9 mouse cellular contexts compared by ENCODE assay signal in genomic region chr10:40425243-40426095, GRCm38 (mm10).
DNase-seq lines count a peak whose midpoint lies in the region; ATAC-seq and TF ChIP-seq lines count a peak whose summit lies in the region.
"Had no signal": no experiment of that assay in that cellular context is flagged by ENCODE, and none has a peak within 500 bp of the region (broad histone marks: within the 10 kb centered on the region; RNA-seq: fewer than 3 reads in every experiment).

No protein-coding gene starts in this region.

- DNase-seq in heart, adult 8-10 months (ENCODE audit: low spot score) = no peak
- DNase-seq in ES-E14 (ENCODE audit: low read depth, low spot score) = peak; percentile 56
- no peak for DNase-seq in forebrain, postnatal 0 days
- peak; percentile 88 for DNase-seq in midbrain, embryonic 11.5 days (ENCODE audit: low spot score, missing footprints)
- DNase-seq in B cell, adult 2 months = no peak
- no peak for DNase-seq in frontal cortex, postnatal 10 days (ENCODE audit: low spot score in 2 of 2)
- no peak for DNase-seq in adrenal gland, postnatal 36 days
- DNase-seq: kidney, postnatal 4 days had no signal

- H3K9ac ChIP-seq in heart, embryonic 14.5 days (ENCODE audit: low read length) = peak overlapping the region; percentile 54; the same call in 1 of the 2 replicates
- peak overlapping the region; percentile 58; the same call in 1 of the 2 replicates for H3K9ac ChIP-seq in ES-E14 (ENCODE audit: insufficient read depth, low read depth, low read length, poor library complexity, severe bottlenecking)
- H3K9ac ChIP-seq in forebrain, postnatal 0 days = no peak overlapping the region
- H3K9ac ChIP-seq in midbrain, embryonic 11.5 days (ENCODE audit: low read length) = no peak overlapping the region

- no peak overlapping the region; a peak in 1 of 4 replicates for H3K27ac ChIP-seq in heart, embryonic 14.5 days (replicated peaks in 1 of 2; ENCODE audit: control insufficient read depth in 1 of 2, insufficient read depth in 1 of 2, low read depth in 2 of 2, low read length in 2 of 2)
- no peak overlapping the region; the same call in 1 of the 2 replicates for H3K27ac ChIP-seq in ES-E14 (ENCODE audit: insufficient read depth, low read depth, low read length, poor library complexity, severe bottlenecking)
- no peak overlapping the region for H3K27ac ChIP-seq in forebrain, postnatal 0 days (ENCODE audit: low read depth, low read length)
- no peak overlapping the region for H3K27ac ChIP-seq in midbrain, embryonic 11.5 days (ENCODE audit: low read depth, low read length)

- no peaks in the 10 kb centered on the region for H3K27me3 ChIP-seq in heart, embryonic 14.5 days (ENCODE audit: control insufficient read depth, insufficient read depth, low read length)
- no peaks in the 10 kb centered on the region for H3K27me3 ChIP-seq in forebrain, postnatal 0 days (ENCODE audit: insufficient read depth, low read length)
- H3K27me3 ChIP-seq in midbrain, embryonic 11.5 days (ENCODE audit: control insufficient read depth, insufficient read depth, low read length) = no peaks in the 10 kb centered on the region

- in situ Hi-C loops in ES-E14 (cut with MboI; ENCODE audit: low sequenced_read_pairs in 2 of 2, unreplicated experiment in 2 of 2) = no loop called here

- no peaks in the 10 kb centered on the region for H3K9me3 ChIP-seq in heart, embryonic 14.5 days (ENCODE audit: control insufficient read depth, low read length)
- H3K9me3 ChIP-seq in ES-E14 (ENCODE audit: control insufficient read depth, insufficient read depth, low read depth, low read length) = no peaks in the 10 kb centered on the region
- H3K9me3 ChIP-seq in forebrain, postnatal 0 days (ENCODE audit: low read length) = no peaks in the 10 kb centered on the region
- no peaks in the 10 kb centered on the region for H3K9me3 ChIP-seq in midbrain, embryonic 11.5 days (ENCODE audit: control insufficient read depth, low read length)

- peak overlapping the region; percentile 59 for H3K4me2 ChIP-seq in heart, embryonic 14.5 days (ENCODE audit: low read length)
- peak overlapping the region; percentile 29 for H3K4me2 ChIP-seq in forebrain, postnatal 0 days (ENCODE audit: low read depth)
- H3K4me2 ChIP-seq in midbrain, embryonic 11.5 days = no peak overlapping the region

- H3K4me3 ChIP-seq in heart, embryonic 14.5 days (ENCODE audit: control insufficient read depth in 1 of 2, insufficient read depth in 1 of 2, low read depth in 1 of 2, low read length in 2 of 2) = peak overlapping the region; percentile 10 to 19; a peak in 3 of 4 replicates
- H3K4me3 ChIP-seq in ES-E14 (ENCODE audit: insufficient read depth in 1 of 2, low read depth in 1 of 2, low read length in 2 of 2, poor library complexity in 1 of 2, severe bottlenecking in 1 of 2) = peak overlapping the region; percentile 46 to 55
- peak overlapping the region; percentile 8; the same call in 1 of the 2 replicates for H3K4me3 ChIP-seq in forebrain, postnatal 0 days (ENCODE audit: low read depth, low read length)
- no peak overlapping the region for H3K4me3 ChIP-seq in midbrain, embryonic 11.5 days (ENCODE audit: low read depth, low read length)

- ATAC-seq in heart, embryonic 14.5 days (ENCODE audit: insufficient number of reproducible peaks, insufficient read depth, low FRiP score, low read depth) = no peak
- peak; percentile 27; the same call in 1 of the 2 replicates for ATAC-seq in forebrain, postnatal 0 days
- no peak for ATAC-seq in midbrain, embryonic 11.5 days (ENCODE audit: low FRiP score)

- TF ChIP-seq CTCF in forebrain, postnatal 0 days (IDR thresholded peaks at IDR 0.05; ENCODE audit: low read depth) = no peak

- 32% methylated on average over 18 of the region's 18 CpGs for WGBS in heart, embryonic 14.5 days
- 42% methylated on average over 18 of the region's 18 CpGs for WGBS in forebrain, postnatal 0 days
- 48% methylated on average over 18 of the region's 18 CpGs for WGBS in midbrain, embryonic 11.5 days

- peaks cover 7 to 8% of the 10 kb centered on the region in 2 experiments; a peak in 2 of 4 replicates for H3K4me1 ChIP-seq in heart, embryonic 14.5 days (ENCODE audit: control insufficient read depth in 2 of 2, insufficient read depth in 2 of 2, low read length in 2 of 2)
- peaks cover 2 to 7% of the 10 kb centered on the region in 2 experiments; a peak in 2 of 4 replicates for H3K4me1 ChIP-seq in ES-E14 (ENCODE audit: control insufficient read depth in 2 of 2, insufficient read depth in 2 of 2, low read length in 2 of 2, poor library complexity in 1 of 2)
- peaks cover 4% of the 10 kb centered on the region; the same call in 1 of the 2 replicates for H3K4me1 ChIP-seq in forebrain, postnatal 0 days (ENCODE audit: insufficient read depth)
- H3K4me1 ChIP-seq in midbrain, embryonic 11.5 days (ENCODE audit: control insufficient read depth, insufficient read depth, low read length) = peaks cover 7% of the 10 kb centered on the region

- no peaks in the 10 kb centered on the region for H3K36me3 ChIP-seq in heart, embryonic 14.5 days (ENCODE audit: control insufficient read depth, insufficient read depth, low read length)
- no peaks in the 10 kb centered on the region for H3K36me3 ChIP-seq in ES-E14 (ENCODE audit: control insufficient read depth, insufficient read depth, low read length, poor library complexity, severe bottlenecking)
- no peaks in the 10 kb centered on the region for H3K36me3 ChIP-seq in forebrain, postnatal 0 days (ENCODE audit: insufficient read depth)
- no peaks in the 10 kb centered on the region for H3K36me3 ChIP-seq in midbrain, embryonic 11.5 days (ENCODE audit: control insufficient read depth, insufficient read depth, low read length)

TF ChIP-seq in ES-E14, 5 proteins besides CTCF, POLR2A, EP300 and RAD21:
- TF ChIP-seq ZNF384 (IDR thresholded peaks at IDR 0.05; ENCODE audit: low read depth, low read length) = no peak
- TF ChIP-seq ZC3H11A (IDR thresholded peaks at IDR 0.05; ENCODE audit: borderline replicate concordance, low read depth, low read length) = no peak
- no peak for TF ChIP-seq CHD2 (IDR thresholded peaks at IDR 0.05; ENCODE audit: low read depth, low read length)
- no peak for TF ChIP-seq MAFK (IDR thresholded peaks at IDR 0.05; ENCODE audit: insufficient read depth, low read depth, low read length)
- TF ChIP-seq HCFC1 (IDR thresholded peaks at IDR 0.05; ENCODE audit: borderline replicate concordance, insufficient read depth, low read length) = no peak

Comparison
In these comparisons a context has a peak if more than half of its experiments do, and no peak if none do; other contexts are left out.
1. H3K9ac ChIP-seq: peak in heart, embryonic 14.5 days (single experiment) and ES-E14 (single experiment); none in forebrain, postnatal 0 days (single experiment) and midbrain, embryonic 11.5 days (single experiment).
2. DNase-seq: peak in ES-E14 (single experiment) and midbrain, embryonic 11.5 days (single experiment); none in heart, adult 8-10 months (single experiment), forebrain, postnatal 0 days (single experiment), B cell, adult 2 months (0 of 2), frontal cortex, postnatal 10 days (0 of 2) and adrenal gland, postnatal 36 days (0 of 2).